Mouse (Mus musculus) midbrain, embryonic 16.5 days (tissue): ENCODE results near the gene Gm8297. TPM values are rescaled to one million over a fixed set of nuclear protein-coding genes. Genes with fewer than 3 reads are reported as not detected.
"Not testable (repeated sequence)": the region's sequence is repeated elsewhere in the genome, so short reads cannot be mapped to it uniquely, and the experiment has no call there.

Experiments
- ATAC-seq: fragments of 200-750 bp; cut with Nextera tagmentation; 2 replicates; pipeline ENCODE4 v1.8.0; 2017; ENCODE audit warnings: moderate TSS enrichment
- H3K27ac ChIP-seq: fragments of 300-500 bp; sonication (generic); 2 replicates; pipeline ENCODE4 v1.5.1; 2014; ENCODE audit warnings: mild to moderate bottlenecking, low read length, mixed read lengths
- H3K27me3 ChIP-seq: fragments of 300-500 bp; sonication (generic); 2 replicates; pipeline ENCODE4 v1.6.1; 2014; ENCODE audit warnings: low read depth, low read length, mixed read lengths; ENCODE audit not compliant: control insufficient read depth, insufficient read depth
- H3K36me3 ChIP-seq: fragments of 300-500 bp; sonication (generic); 2 replicates; pipeline ENCODE4 v1.6.1; 2014; ENCODE audit warnings: mild to moderate bottlenecking, low read length, moderate library complexity, mixed read lengths; ENCODE audit not compliant: control insufficient read depth, insufficient read depth
- H3K4me1 ChIP-seq: fragments of 300-500 bp; sonication (generic); 2 replicates; pipeline ENCODE4 v1.6.1; 2014; ENCODE audit warnings: mild to moderate bottlenecking, low read length, mixed read lengths; ENCODE audit not compliant: control insufficient read depth, insufficient read depth
- H3K4me2 ChIP-seq: fragments of 300-500 bp; sonication (generic); 2 replicates; pipeline ENCODE4 v1.6.1; 2014; ENCODE audit warnings: mild to moderate bottlenecking, low read length, mixed read lengths
- H3K4me3 ChIP-seq: fragments of 300-500 bp; sonication (generic); 2 replicates; pipeline ENCODE4 v1.5.1; 2014; ENCODE audit warnings: low read depth, mild to moderate bottlenecking, low read length, moderate library complexity, mixed read lengths
- H3K9ac ChIP-seq: fragments of 300-500 bp; sonication (generic); 2 replicates; pipeline ENCODE4 v1.6.1; 2014; ENCODE audit warnings: low read depth, low read length, mixed read lengths
- H3K9me3 ChIP-seq: fragments of 300-500 bp; sonication (generic); replicated peaks from 2 replicates; pipeline ENCODE4 v1.6.1; 2014; ENCODE audit warnings: mild to moderate bottlenecking, low read length, mixed read lengths; ENCODE audit not compliant: control insufficient read depth, poor library complexity, severe bottlenecking
- WGBS: fragments of 180-500 bp; shearing (Covaris S2); extraction: QIAGEN DNeasy Blood & Tissue Kit; methylation state at CpG from one replicate; pipeline ENCODE4 v1.1.7; 2014; 5-methylcytosine and 5-hydroxymethylcytosine counted together
- polyA plus RNA-seq: library from polyadenylated mRNA; unstranded; fragments of >200 nt; fragmentation: Nextera tagmentation; extraction: Ambion mirVana; gene quantifications from 2 replicates; pipeline ENCODE4 v1.2.1, GENCODE M21; 2015

The Gm8297 gene
- not detected in 2 replicates for polyA plus RNA-seq

DNA sequence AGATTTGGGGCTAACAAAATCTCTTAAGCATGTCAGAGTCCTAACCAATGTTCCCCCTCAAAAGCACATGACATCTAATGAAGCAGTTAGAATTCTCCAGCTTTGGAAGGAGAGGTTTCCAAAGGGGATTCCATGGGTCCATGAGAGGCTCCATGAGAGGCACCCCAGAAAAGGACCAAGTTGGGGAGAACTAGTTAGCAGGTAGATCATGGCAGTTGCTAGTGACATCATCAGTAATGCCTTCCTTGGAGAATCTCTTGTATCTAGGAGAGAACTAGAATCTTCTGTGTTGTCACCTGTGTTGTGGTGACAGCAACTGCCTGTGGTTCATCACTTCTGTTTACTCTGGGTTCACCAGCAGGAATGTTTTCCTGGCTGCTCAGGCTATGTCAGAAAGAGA, at the start of gene Gm8297:
Gene Gm8297 (plus strand): TSS at position 301 of the 400 bp plus-strand sequence.
- ATAC-seq: not testable (repeated sequence)

DNA sequence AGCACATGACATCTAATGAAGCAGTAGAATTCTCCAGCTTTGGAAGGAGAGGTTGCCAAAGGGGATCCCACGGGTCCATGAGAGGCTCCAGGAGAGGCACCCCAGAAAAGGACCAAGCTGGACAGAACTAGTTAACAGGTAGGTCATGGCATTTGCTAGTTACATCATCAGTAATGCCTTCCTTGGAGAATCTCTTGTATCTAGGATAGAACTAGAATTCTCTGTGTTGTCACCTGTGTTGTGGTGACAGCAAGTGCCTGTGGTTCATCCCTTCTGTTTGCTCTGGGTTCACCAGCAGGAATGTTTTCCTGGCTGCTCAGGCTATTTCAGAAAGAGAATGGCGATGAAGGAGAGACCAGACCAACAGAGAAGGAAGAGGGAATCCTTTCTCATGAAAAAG, 31.9 kb downstream of the Gm8297 start, which contains the start of gene Gm3298:
Gene Gm3298 (plus strand): TSS at position 301 of the 400 bp plus-strand sequence.
- not testable (repeated sequence) for H3K9ac ChIP-seq, H3K27ac ChIP-seq, H3K4me1 ChIP-seq, H3K9me3 ChIP-seq, H3K4me2 ChIP-seq, ATAC-seq, H3K36me3 ChIP-seq, H3K4me3 ChIP-seq, H3K27me3 ChIP-seq
- no CpG with 5 or more reads among the region's 2 CpGs for WGBS

More for the DNA sequence above, at the start of gene Gm8297:
- not testable (repeated sequence) for H3K27ac ChIP-seq, H3K4me1 ChIP-seq, H3K36me3 ChIP-seq, H3K9me3 ChIP-seq, H3K27me3 ChIP-seq, H3K4me2 ChIP-seq, H3K4me3 ChIP-seq, H3K9ac ChIP-seq

Other genes with a start within 250 kb of the Gm8297 start
- not detected in 2 replicates for gene Gm9602, start 207.6 kb upstream of the Gm8297 start, polyA plus RNA-seq
- not detected in 2 replicates for gene Gm3269, start 145.8 kb upstream of the Gm8297 start, polyA plus RNA-seq
- gene Gm3264, start 128.4 kb upstream of the Gm8297 start, polyA plus RNA-seq: 2.9 and 3.8 TPM in 2 replicates
- not detected in 2 replicates for gene Gm3278, start 91.5 kb upstream of the Gm8297 start, polyA plus RNA-seq
- 2.2 TPM in 1 of 2 replicates, not detected in the other for gene Gm3298, start 32.0 kb downstream of the Gm8297 start, polyA plus RNA-seq
- gene 4930555G01Rik, start 66.7 kb downstream of the Gm8297 start, polyA plus RNA-seq: not detected in 2 replicates
- 12.1 and 13.9 TPM in 2 replicates for gene Gm8281, start 87.1 kb downstream of the Gm8297 start, polyA plus RNA-seq
- gene Gm8279, start 147.6 kb downstream of the Gm8297 start, polyA plus RNA-seq: not detected in 2 replicates
- not detected in 2 replicates for gene Gm3317, start 180.6 kb downstream of the Gm8297 start, polyA plus RNA-seq
- gene Gm8271, start 201.9 kb downstream of the Gm8297 start, polyA plus RNA-seq: not detected in 2 replicates